8 mouse cellular contexts compared by ENCODE assay signal in the genomic region with DNA sequence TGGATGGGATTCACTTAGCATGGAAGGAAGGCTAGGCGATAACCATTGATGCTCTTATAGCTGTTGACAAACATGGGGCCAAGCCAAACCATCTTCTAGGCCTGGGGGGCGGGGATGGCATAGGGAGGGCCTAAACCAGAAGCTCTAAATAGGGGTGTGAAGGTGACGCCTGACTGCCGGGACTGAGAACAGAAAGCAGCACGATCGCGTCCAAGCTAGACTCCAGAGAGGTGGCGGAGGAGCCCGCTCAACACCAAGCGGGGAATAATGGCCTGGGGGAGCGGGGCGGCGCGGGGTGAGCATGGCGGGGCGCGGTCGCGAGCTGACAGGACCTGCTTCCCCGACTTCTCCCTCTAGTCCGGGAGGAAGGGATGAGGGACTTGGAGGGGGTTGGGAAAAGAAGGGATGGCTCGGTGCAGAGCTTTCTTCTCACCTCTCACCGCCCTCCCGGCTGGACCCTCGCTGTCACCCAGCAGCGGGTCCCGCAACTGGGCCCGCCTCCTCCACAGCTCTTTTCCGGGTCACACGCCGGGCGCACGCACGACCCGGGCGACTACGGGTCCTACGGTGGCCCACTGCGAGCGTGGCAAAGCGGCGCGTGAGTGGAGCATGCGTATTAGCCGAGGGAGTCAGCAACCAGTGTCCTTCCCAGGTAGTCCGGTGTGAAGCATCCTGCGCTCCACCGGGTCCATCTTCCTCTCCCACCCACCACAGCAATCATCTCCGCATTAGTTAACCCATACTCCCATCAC. TPM values are rescaled to one million over a fixed set of nuclear protein-coding genes. Genes with fewer than 3 reads are reported as not detected.
DNase-seq lines count a peak whose midpoint lies in the region; ATAC-seq and TF ChIP-seq lines count a peak whose summit lies in the region.

A gene (minus strand): TSS at position 576 of the 752 bp plus-strand sequence.

- peak within 1 kb of the TSS; percentile 77 for H3K4me2 ChIP-seq in lung, embryonic 15.5 days

- peaks cover 46% of the 10 kb centered on the region for H3K27me3 ChIP-seq in hindbrain, embryonic 10.5 days (ENCODE audit: insufficient read depth, poor library complexity, severe bottlenecking)
- 0 out of 2 replicates have a peak, but pooled peaks cover 3% of the 10 kb centered on the region for H3K27me3 ChIP-seq in lung, embryonic 15.5 days

- peak within 1 kb of the TSS; percentile 74 for H3K4me3 ChIP-seq in hindbrain, embryonic 10.5 days
- H3K4me3 ChIP-seq in lung, embryonic 15.5 days: peak within 1 kb of the TSS; percentile 46
- peak within 1 kb of the TSS; percentile 64 for H3K4me3 ChIP-seq in olfactory bulb, adult 2 months (ENCODE audit: insufficient read depth, low read depth, low read length)

- peak; percentile 81 for DNase-seq in Muller cell, postnatal 12 days (ENCODE audit: inconsistent ontology term)
- DNase-seq in cerebellum, adult 9-11 months: peak; percentile 94
- peak; percentile 81 to 85 for DNase-seq in frontal cortex, postnatal 14 days (ENCODE audit: low spot score in 2 of 2)
- peak; percentile 70 for DNase-seq in hindbrain, embryonic 10.5 days (ENCODE audit: low spot score)
- peak; percentile 63 for DNase-seq in layer of hippocampus, adult 9-10 months (ENCODE audit: low spot score)
- peak; percentile 48 for DNase-seq in thymus, postnatal 14 days

- peaks cover 48% of the 10 kb centered on the region for H3K36me3 ChIP-seq in hindbrain, embryonic 10.5 days
- peaks cover 33% of the 10 kb centered on the region for H3K36me3 ChIP-seq in lung, embryonic 15.5 days

- TF ChIP-seq CTCF in olfactory bulb, adult 2 months (IDR thresholded peaks at IDR 0.05; ENCODE audit: insufficient read depth, low read depth, low read length): no peak

- H3K4me1 ChIP-seq in hindbrain, embryonic 10.5 days (replicated peaks): peaks cover 36% of the 10 kb centered on the region
- H3K4me1 ChIP-seq in lung, embryonic 15.5 days: peaks cover 27% of the 10 kb centered on the region
- H3K4me1 ChIP-seq in olfactory bulb, adult 2 months (ENCODE audit: control insufficient read depth, insufficient read depth, low read length): peaks cover 16% of the 10 kb centered on the region; the same call in 1 of the 2 replicates

- H3K9me3 ChIP-seq in hindbrain, embryonic 10.5 days: no peaks in the 10 kb centered on the region
- H3K9me3 ChIP-seq in lung, embryonic 15.5 days: no peaks in the 10 kb centered on the region

- TF ChIP-seq POLR2A in olfactory bulb, adult 2 months (IDR thresholded peaks at IDR 0.05; ENCODE audit: insufficient read depth, low read depth, low read length): peak; percentile 64; the same call in 1 of the 2 replicates

- peak within 1 kb of the TSS; percentile 84 for H3K27ac ChIP-seq in hindbrain, embryonic 10.5 days
- no peak within 1 kb of the TSS for H3K27ac ChIP-seq in lung, embryonic 15.5 days
- H3K27ac ChIP-seq in olfactory bulb, adult 2 months (ENCODE audit: insufficient read depth, low read depth, low read length): peak within 1 kb of the TSS; percentile 24; the same call in 1 of the 2 replicates

- ATAC-seq in lung, embryonic 15.5 days (ENCODE audit: borderline replicate concordance, extremely low read depth, low FRiP score, low TSS enrichment): peak; percentile 36; the same call in 1 of the 2 replicates

- H3K9ac ChIP-seq in lung, embryonic 15.5 days: peak within 1 kb of the TSS; percentile 39

- 1% methylated on average over 49 of the region's 49 CpGs for WGBS in hindbrain, embryonic 10.5 days
- WGBS in lung, embryonic 15.5 days: 3% methylated on average over 49 of the region's 49 CpGs
- WGBS in olfactory bulb, adult 2 months: under 1% methylated on average over 49 of the region's 49 CpGs

RNA-seq across cellular contexts. Expression of the gene that starts here (rescaled TPM):
- 4.5 and 7.6 TPM in 2 replicates for polyA plus RNA-seq in hindbrain, embryonic 10.5 days (2016; fragmentation: Nextera tagmentation; extraction: Ambion mirVana)
- polyA plus RNA-seq in lung, embryonic 15.5 days (2015; fragmentation: Nextera tagmentation; extraction: Ambion mirVana): 2.9 and 3.4 TPM in 2 replicates
- not detected in 2 replicates for polyA plus RNA-seq in olfactory bulb, adult 2 months (2012; ENCODE audit: insufficient read depth, insufficient read length, low replicate concordance, missing spikeins)
